In genomic region chrX:145651647-145652046, GRCm38 (mm10) we compare ENCODE assay signal across 30 mouse cellular contexts.
DNase-seq lines count a peak whose midpoint lies in the region; ATAC-seq and TF ChIP-seq lines count a peak whose summit lies in the region.
"Had no signal": no experiment of that assay in that cellular context is flagged by ENCODE, and none has a peak within 500 bp of the region (broad histone marks: within the 10 kb centered on the region; RNA-seq: fewer than 3 reads in every experiment).

No protein-coding gene starts in this region.

- no peak for TF ChIP-seq CTCF in MEL (IDR thresholded peaks at IDR 0.05 in 2 of 3, conservative IDR thresholded peaks at IDR 0.05 in 1 of 3; ENCODE audit: control insufficient read depth in 1 of 3, insufficient read depth in 1 of 3, low read depth in 2 of 3, low read length in 3 of 3, poor library complexity in 1 of 3, severe bottlenecking in 1 of 3)

- ATAC-seq in heart, embryonic 12.5 days (ENCODE audit: insufficient number of reproducible peaks, low FRiP score) = peak; percentile 72
- ATAC-seq: CD4-positive, CD25-positive, alpha-beta regulatory T cell, adult 4 months; forebrain, postnatal 0 days; hindbrain, postnatal 0 days; inflammation-experienced regulatory T-cells, adult 6 months; intestine, embryonic 16.5 days; Patski had no signal

- H3K27me3 ChIP-seq in heart, embryonic 12.5 days (replicated peaks) = no peaks in the 10 kb centered on the region
- H3K27me3 ChIP-seq in MEL (ENCODE audit: control insufficient read depth in 1 of 2, insufficient read depth in 2 of 2, low read length in 2 of 2) = no peaks in the 10 kb centered on the region
- H3K27me3 ChIP-seq in midbrain, embryonic 10.5 days (ENCODE audit: low read depth, poor library complexity, severe bottlenecking) = peaks cover 13% of the 10 kb centered on the region
- H3K27me3 ChIP-seq: embryonic facial prominence, embryonic 13.5 days; forebrain, embryonic 12.5 days; heart, embryonic 15.5 days had no signal

- H3K9me3 ChIP-seq in heart, embryonic 12.5 days (replicated peaks) = 0 out of 2 replicates have a peak, but pooled peaks cover 2% of the 10 kb centered on the region
- H3K9me3 ChIP-seq in MEL (replicated peaks; ENCODE audit: insufficient read depth, low read length) = no peaks in the 10 kb centered on the region
- no peaks in the 10 kb centered on the region for H3K9me3 ChIP-seq in midbrain, embryonic 10.5 days (replicated peaks)
- H3K9me3 ChIP-seq: embryonic facial prominence, embryonic 10.5 days; embryonic facial prominence, embryonic 13.5 days; forebrain, embryonic 12.5 days; heart, embryonic 15.5 days had no signal

- no peak for DNase-seq in heart, postnatal 14 days
- DNase-seq in 3T3-L1 (ENCODE audit: low read depth, low spot score) = peak; percentile 47
- peak; percentile 17 for DNase-seq in MEL (ENCODE audit: low read depth, low spot score)
- no peak for DNase-seq in midbrain, embryonic 10.5 days (ENCODE audit: low spot score)
- DNase-seq in testis, postnatal 14 days (ENCODE audit: low spot score) = no peak
- DNase-seq: adrenal gland, postnatal 25 days; cerebellum, adult 11-12 months; cerebellum, adult 8-10 months; cerebellum, postnatal 10 days; cerebellum, postnatal 36 days; embryo, embryonic 11 days; forebrain, postnatal 0 days; gastrocnemius, adult 2 months; gastrocnemius, postnatal 14 days; heart, adult 11 months; heart, postnatal 10 days; heart, postnatal 4 days had no signal

- no peak overlapping the region for H3K9ac ChIP-seq in heart, embryonic 12.5 days
- H3K9ac ChIP-seq in MEL (ENCODE audit: control insufficient read depth, low read depth, low read length, poor library complexity, severe bottlenecking) = no peak overlapping the region
- H3K9ac ChIP-seq: embryonic facial prominence, embryonic 13.5 days; forebrain, embryonic 12.5 days; forebrain, postnatal 0 days; heart, embryonic 15.5 days; hindbrain, embryonic 14.5 days had no signal

- no peak overlapping the region for H3K4me3 ChIP-seq in heart, embryonic 12.5 days
- no peak overlapping the region for H3K4me3 ChIP-seq in MEL (ENCODE audit: control insufficient read depth in 1 of 2, insufficient read depth in 1 of 2, low read depth in 2 of 2, low read length in 2 of 2)
- H3K4me3 ChIP-seq in midbrain, embryonic 10.5 days = no peak overlapping the region
- H3K4me3 ChIP-seq: embryonic facial prominence, embryonic 10.5 days; embryonic facial prominence, embryonic 13.5 days; erythroblast, embryonic 14.5 days; forebrain, embryonic 12.5 days; gastrocnemius, adult 2 months; heart, embryonic 15.5 days had no signal

- H3K27ac ChIP-seq in heart, embryonic 12.5 days (ENCODE audit: poor library complexity, severe bottlenecking) = no peak overlapping the region
- no peak overlapping the region for H3K27ac ChIP-seq in MEL (ENCODE audit: control insufficient read depth, low read depth, low read length)
- no peak overlapping the region for H3K27ac ChIP-seq in midbrain, embryonic 10.5 days (replicated peaks)
- H3K27ac ChIP-seq: embryonic facial prominence, embryonic 10.5 days; embryonic facial prominence, embryonic 13.5 days; forebrain, embryonic 12.5 days; gastrocnemius, adult 2 months; heart, embryonic 15.5 days; hindbrain, embryonic 14.5 days; hindbrain, postnatal 0 days had no signal

- no peaks in the 10 kb centered on the region for H3K4me1 ChIP-seq in heart, embryonic 12.5 days (replicated peaks)
- H3K4me1 ChIP-seq in MEL (ENCODE audit: control insufficient read depth in 1 of 2, insufficient read depth in 2 of 2, low read length in 2 of 2) = no peaks in the 10 kb centered on the region
- H3K4me1 ChIP-seq in midbrain, embryonic 10.5 days = peaks cover 3% of the 10 kb centered on the region; the same call in 1 of the 2 replicates
- H3K4me1 ChIP-seq: embryonic facial prominence, embryonic 10.5 days; embryonic facial prominence, embryonic 13.5 days; forebrain, embryonic 12.5 days; heart, embryonic 15.5 days had no signal

- intact Hi-C loops in heart, postnatal 14 days (cut with DNase I) = no loop called here

- no peaks in the 10 kb centered on the region for H3K79me2 ChIP-seq in MEL (ENCODE audit: control insufficient read depth, insufficient read depth, low read length, poor library complexity)

- no peak for TF ChIP-seq EP300 in MEL (IDR thresholded peaks at IDR 0.05; ENCODE audit: low read depth in 1 of 2, low read length in 2 of 2)

- TF ChIP-seq RAD21 in MEL (IDR thresholded peaks at IDR 0.05; ENCODE audit: low read depth, low read length) = no peak

- H3K36me3 ChIP-seq in heart, embryonic 12.5 days = no peaks in the 10 kb centered on the region
- peaks cover 0 to 3% of the 10 kb centered on the region in 2 experiments; a peak in 1 of 4 replicates for H3K36me3 ChIP-seq in MEL (ENCODE audit: control insufficient read depth in 1 of 2, insufficient read depth in 2 of 2, low read length in 2 of 2)
- H3K36me3 ChIP-seq in midbrain, embryonic 10.5 days = no peaks in the 10 kb centered on the region
- H3K36me3 ChIP-seq: embryonic facial prominence, embryonic 10.5 days; embryonic facial prominence, embryonic 13.5 days; forebrain, embryonic 12.5 days; heart, embryonic 15.5 days had no signal

- no peak overlapping the region for H3K4me2 ChIP-seq in heart, embryonic 12.5 days
- H3K4me2 ChIP-seq: embryonic facial prominence, embryonic 13.5 days; forebrain, embryonic 12.5 days; heart, embryonic 11.5 days; heart, embryonic 15.5 days; hindbrain, embryonic 14.5 days had no signal

- TF ChIP-seq POLR2A in MEL (IDR thresholded peaks at IDR 0.05; ENCODE audit: control insufficient read depth in 1 of 2, insufficient read depth in 1 of 2, low read depth in 1 of 2, low read length in 2 of 2, poor library complexity in 1 of 2) = no peak

- whole genome bisulfite sequencing in heart, embryonic 12.5 days = 58% methylated on average over 2 of the region's 2 CpGs
- WGBS in midbrain, embryonic 10.5 days = 75% methylated on average over 2 of the region's 2 CpGs

TF ChIP-seq in MEL, 35 proteins besides CTCF, POLR2A, EP300 and RAD21:
- TF ChIP-seq ETS1 (IDR thresholded peaks at IDR 0.05; ENCODE audit: low read depth, low read length) = 0 out of 2 replicates have a peak, but pooled peaks have one; percentile 12
- TF ChIP-seq JUND (IDR thresholded peaks at IDR 0.05; ENCODE audit: low read depth, low read length) = no peak
- no peak for TF ChIP-seq TBP (IDR thresholded peaks at IDR 0.05; ENCODE audit: low read depth, low read length)
TF ChIP-seq in MEL: peak in this region for 1.

Comparison
In these comparisons a context has a peak if more than half of its experiments do, and no peak if none do; other contexts are left out.
1. DNase-seq: peak in 3T3-L1 (single experiment) and MEL (single experiment); none in heart, postnatal 14 days (0 of 2), midbrain, embryonic 10.5 days (single experiment) and testis, postnatal 14 days (single experiment).